Mouse (Mus musculus): ENCODE data around the gene Tex261. TPM values are rescaled to one million over a fixed set of nuclear protein-coding genes. Genes with fewer than 3 reads are reported as not detected.
A peak's percentile ranks its signal among the peaks of the same experiment; 100 is the strongest.

Tex261 gene
- polyA plus RNA-seq, 1 experiment from 2014 or later, result 101 TPM

DNA sequence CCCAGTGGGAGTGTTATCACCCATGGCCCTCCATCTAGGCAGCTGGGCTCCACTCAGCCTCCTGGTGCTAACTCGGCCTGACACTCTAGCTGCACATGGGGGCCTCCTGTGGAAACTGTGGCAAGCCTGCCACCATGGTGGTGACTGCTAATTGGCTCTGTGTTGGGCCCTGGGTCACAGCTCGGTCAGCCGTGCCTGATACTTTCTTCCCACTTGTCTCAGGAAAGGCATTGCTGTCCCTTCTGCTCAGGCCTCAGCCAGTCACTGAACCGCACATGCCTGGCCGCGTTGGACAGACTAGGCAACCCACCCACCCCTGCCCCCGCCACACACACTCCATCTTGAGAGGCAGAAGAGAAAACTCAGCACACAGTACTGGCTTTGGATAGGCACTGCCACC, 12.9 kb upstream of the Tex261 start:
- Histone ChIP-seq H3K36me3 (ENCODE audit: insufficient read depth, low read length) (no peaks in the 10 kb centered on the region), H3K4me2 (replicated peaks; ENCODE audit: low read depth, low read length) (no peak overlapping the region), H3K9ac (replicated peaks; ENCODE audit: low read depth) (no peak overlapping the region), H3K4me1 (ENCODE audit: insufficient read depth, low read depth, low read length) (no peaks in the 10 kb centered on the region), H3K27me3 (replicated peaks; ENCODE audit: insufficient read depth, low read length) (no peaks in the 10 kb centered on the region), H3K27ac (ENCODE audit: low read length) (no peak overlapping the region), H3K9me3 (ENCODE audit: low read length) (no peaks in the 10 kb centered on the region), H3K4me3 (ENCODE audit: low read depth, low read length) (no peak overlapping the region)
- DNase-seq (ENCODE audit: low spot score) (no peak), ATAC-seq (no peak)
- 62% methylated on average over 7 of the region's 7 CpGs for WGBS
- no peak for TF ChIP-seq EP300 (IDR thresholded peaks at IDR 0.05)

GRCm38 (mm10) chr6:83786426-83786825, 10.8 kb upstream of the Tex261 start:
- Histone ChIP-seq H3K4me3 (ENCODE audit: low read depth, low read length) (no peak overlapping the region), H3K27ac (ENCODE audit: low read length) (no peak overlapping the region), H3K27me3 (replicated peaks; ENCODE audit: insufficient read depth, low read length) (no peaks in the 10 kb centered on the region), H3K36me3 (ENCODE audit: insufficient read depth, low read length) (no peaks in the 10 kb centered on the region), H3K9ac (replicated peaks; ENCODE audit: low read depth) (no peak overlapping the region), H3K4me2 (replicated peaks; ENCODE audit: low read depth, low read length) (no peak overlapping the region), H3K9me3 (ENCODE audit: low read length) (no peaks in the 10 kb centered on the region), H3K4me1 (ENCODE audit: insufficient read depth, low read depth, low read length) (no peaks in the 10 kb centered on the region)
- 65% methylated on average over 3 of the region's 3 CpGs for WGBS
- DNase-seq (ENCODE audit: low spot score) (no peak), ATAC-seq (no peak)
- TF ChIP-seq CTCF (IDR thresholded peaks at IDR 0.05) (no peak), EP300 (IDR thresholded peaks at IDR 0.05) (no peak)

GRCm38 (mm10) chr6:83779026-83779425, 3.4 kb upstream of the Tex261 start:
- Histone ChIP-seq H3K27me3 (replicated peaks; ENCODE audit: insufficient read depth, low read length) (no peaks in the 10 kb centered on the region), H3K27ac (ENCODE audit: low read length) (no peak overlapping the region), H3K4me2 (replicated peaks; ENCODE audit: low read depth, low read length) (no peak overlapping the region), H3K9ac (replicated peaks; ENCODE audit: low read depth) (no peak overlapping the region), H3K9me3 (ENCODE audit: low read length) (no peaks in the 10 kb centered on the region), H3K4me1 (ENCODE audit: insufficient read depth, low read depth, low read length) (peaks cover 6% of the 10 kb centered on the region; the same call in 1 of the 2 replicates), H3K36me3 (ENCODE audit: insufficient read depth, low read length) (no peaks in the 10 kb centered on the region), H3K4me3 (ENCODE audit: low read depth, low read length) (no peak overlapping the region)
- TF ChIP-seq CTCF (IDR thresholded peaks at IDR 0.05), result peak; percentile 87
- no peak for TF ChIP-seq EP300 (IDR thresholded peaks at IDR 0.05)
- ATAC-seq, result no peak
- 8% methylated on average over 5 of the region's 5 CpGs for WGBS
- DNase-seq (ENCODE audit: low spot score), result peak; percentile 75

DNA sequence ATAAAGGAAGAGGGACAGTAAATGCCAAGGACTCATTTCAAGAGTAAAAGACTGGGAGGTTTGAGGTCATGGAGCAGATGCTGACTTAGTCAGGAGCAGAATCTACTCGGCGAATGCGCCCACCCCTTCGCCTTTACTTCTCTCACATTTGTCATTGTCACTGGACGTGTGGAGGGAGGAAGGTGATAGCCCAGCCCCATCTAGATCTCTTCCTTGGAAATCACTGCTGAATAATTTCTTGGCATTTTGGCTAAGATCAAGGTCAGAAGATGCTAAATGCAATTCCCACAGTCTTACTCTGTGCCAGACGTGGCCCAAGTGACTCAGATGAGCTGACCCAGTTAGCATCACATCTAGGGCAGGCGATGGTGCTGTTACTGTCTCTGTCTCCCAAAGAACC, 2.7 kb upstream of the Tex261 start:
- H3K36me3 ChIP-seq (ENCODE audit: insufficient read depth, low read length), result no peaks in the 10 kb centered on the region
- H3K4me3 ChIP-seq (ENCODE audit: low read depth, low read length), result no peak overlapping the region
- WGBS, result 61% methylated on average over 7 of the region's 7 CpGs
- ATAC-seq (no peak), DNase-seq (ENCODE audit: low spot score) (no peak)
- H3K9ac ChIP-seq (replicated peaks; ENCODE audit: low read depth), result no peak overlapping the region
- no peak overlapping the region for H3K4me2 ChIP-seq (replicated peaks; ENCODE audit: low read depth, low read length)
- H3K9me3 ChIP-seq (ENCODE audit: low read length), result no peaks in the 10 kb centered on the region
- H3K4me1 ChIP-seq (ENCODE audit: insufficient read depth, low read depth, low read length), result peaks cover 6% of the 10 kb centered on the region; the same call in 1 of the 2 replicates
- H3K27me3 ChIP-seq (replicated peaks; ENCODE audit: insufficient read depth, low read length), result no peaks in the 10 kb centered on the region
- TF ChIP-seq CTCF (IDR thresholded peaks at IDR 0.05), result no peak
- TF ChIP-seq EP300 (IDR thresholded peaks at IDR 0.05), result no peak
- no peak overlapping the region for H3K27ac ChIP-seq (ENCODE audit: low read length)

GRCm38 (mm10) chr6:83774781-83775563, 641 bp downstream of the Tex261 start:
- Histone ChIP-seq H3K27me3 (replicated peaks; ENCODE audit: insufficient read depth, low read length) (no peaks in the 10 kb centered on the region), H3K27ac (ENCODE audit: low read length) (peak overlapping the region; percentile 82), H3K9ac (replicated peaks; ENCODE audit: low read depth) (peak overlapping the region; percentile 78), H3K4me2 (replicated peaks; ENCODE audit: low read depth, low read length) (peak overlapping the region; percentile 84), H3K36me3 (ENCODE audit: insufficient read depth, low read length) (no peaks in the 10 kb centered on the region), H3K4me3 (ENCODE audit: low read depth, low read length) (peak overlapping the region; percentile 85), H3K4me1 (ENCODE audit: insufficient read depth, low read depth, low read length) (peaks cover 6% of the 10 kb centered on the region; the same call in 1 of the 2 replicates), H3K9me3 (ENCODE audit: low read length) (no peaks in the 10 kb centered on the region)
- DNase-seq (ENCODE audit: low spot score) (peak; percentile 33), ATAC-seq (no peak; the same call in 1 of the 2 replicates)
- 2% methylated on average over 14 of the region's 14 CpGs for WGBS
- TF ChIP-seq CTCF (IDR thresholded peaks at IDR 0.05) (no peak), EP300 (IDR thresholded peaks at IDR 0.05) (no peak)

GRCm38 (mm10) chr6:83774126-83774525, 1.5 kb downstream of the Tex261 start:
- Histone ChIP-seq H3K27me3 (replicated peaks; ENCODE audit: insufficient read depth, low read length) (no peaks in the 10 kb centered on the region), H3K4me1 (ENCODE audit: insufficient read depth, low read depth, low read length) (peaks cover 6% of the 10 kb centered on the region; the same call in 1 of the 2 replicates), H3K4me3 (ENCODE audit: low read depth, low read length) (peak overlapping the region; percentile 85; the same call in 1 of the 2 replicates), H3K4me2 (replicated peaks; ENCODE audit: low read depth, low read length) (peak overlapping the region; percentile 84), H3K9me3 (ENCODE audit: low read length) (no peaks in the 10 kb centered on the region), H3K36me3 (ENCODE audit: insufficient read depth, low read length) (no peaks in the 10 kb centered on the region), H3K9ac (replicated peaks; ENCODE audit: low read depth) (no peak overlapping the region), H3K27ac (ENCODE audit: low read length) (no peak overlapping the region)
- TF ChIP-seq CTCF (IDR thresholded peaks at IDR 0.05), result no peak
- TF ChIP-seq EP300 (IDR thresholded peaks at IDR 0.05), result no peak
- DNase-seq (ENCODE audit: low spot score) (peak; percentile 67), ATAC-seq (no peak)
- 56% methylated on average over 8 of the region's 9 CpGs for WGBS

Data from lung, postnatal 0 days (tissue).